Mouse (Mus musculus) lung, postnatal 0 days (tissue): Measurements from ENCODE around the gene Nt5c3b.

Source experiments
- CTCF ChIP-seq: IDR thresholded peaks from 2 replicates; pipeline ENCODE4 v1.5.1; 2016; ENCODE audit warnings: antibody characterized with exemption, mild to moderate bottlenecking
- EP300 ChIP-seq: IDR thresholded peaks from 2 replicates; pipeline ENCODE4 v1.6.1; 2016; ENCODE audit warnings: antibody characterized with exemption, mild to moderate bottlenecking, control low read depth

DNA sequence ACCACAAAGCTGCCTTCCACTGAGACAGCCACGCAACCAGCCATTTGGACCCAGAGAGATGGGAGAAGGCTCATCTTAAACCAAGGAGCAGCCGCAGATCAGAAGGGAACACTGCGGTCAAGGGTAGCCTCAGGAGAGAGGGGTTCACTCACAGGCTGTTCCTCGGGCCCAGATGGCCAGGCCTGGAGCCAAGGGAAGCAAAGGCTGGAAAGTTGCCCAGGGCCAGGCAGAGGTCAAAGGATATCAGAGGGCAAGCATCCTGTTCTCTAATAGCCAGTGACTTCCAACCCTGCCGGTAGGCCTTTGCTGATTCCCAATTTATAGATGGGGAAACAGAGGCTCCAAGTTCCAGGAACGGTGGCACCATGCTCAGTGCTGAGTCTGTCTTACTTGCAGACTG lies 53.0 kb downstream of the Nt5c3b start:
- TF ChIP-seq CTCF (no peak), EP300 (no peak)
